Mouse (Mus musculus): Measurements from ENCODE around the gene Ccdc120. TPM values are rescaled to one million over a fixed set of nuclear protein-coding genes. Genes with fewer than 3 reads are reported as not detected.

Ccdc120 gene
- polyA plus RNA-seq, 1 experiment from 2014 or later: 22.8 TPM

DNA sequence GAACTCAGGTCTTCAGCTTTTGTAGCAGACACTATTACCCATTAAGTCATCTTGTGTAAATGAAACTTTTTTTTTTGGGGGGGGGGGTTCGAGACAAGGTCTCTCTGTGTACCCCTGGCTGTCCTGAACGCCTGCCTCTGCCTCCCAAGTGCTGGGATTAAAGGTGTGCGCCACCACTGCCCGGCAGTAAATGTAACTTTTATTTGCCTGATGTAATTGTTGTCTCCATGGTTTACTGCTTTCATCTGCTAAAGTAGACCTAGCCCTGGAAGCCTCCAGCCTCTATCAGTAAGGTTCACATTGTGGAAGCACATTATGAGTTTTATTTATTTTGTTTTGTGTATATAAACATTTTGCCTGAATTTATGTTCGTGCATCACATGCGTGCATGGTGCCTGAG is 54.2 kb downstream of the Ccdc120 start:
- ATAC-seq (ENCODE audit: insufficient number of reproducible peaks, low FRiP score, low TSS enrichment, low read depth) (peak; percentile 26; the same call in 1 of the 2 replicates), DNase-seq (ENCODE audit: low spot score) (no peak)
- Histone ChIP-seq H3K9me3 (ENCODE audit: control insufficient read depth, low read length) (no peaks in the 10 kb centered on the region), H3K27me3 (ENCODE audit: control insufficient read depth, insufficient read depth, low read length) (no peaks in the 10 kb centered on the region), H3K9ac (ENCODE audit: low read length) (no peak overlapping the region), H3K4me3 (ENCODE audit: low read depth, low read length) (no peak overlapping the region), H3K36me3 (ENCODE audit: control insufficient read depth, insufficient read depth, low read length) (no peaks in the 10 kb centered on the region), H3K4me1 (ENCODE audit: control insufficient read depth, insufficient read depth, low read length) (no peaks in the 10 kb centered on the region), H3K4me2 (ENCODE audit: low read depth, severe bottlenecking) (peak overlapping the region; percentile 20; the same call in 1 of the 2 replicates), H3K27ac (replicated peaks; ENCODE audit: low read depth, low read length) (no peak overlapping the region)
- 34% methylated on average over 6 of the region's 6 CpGs for WGBS

DNA sequence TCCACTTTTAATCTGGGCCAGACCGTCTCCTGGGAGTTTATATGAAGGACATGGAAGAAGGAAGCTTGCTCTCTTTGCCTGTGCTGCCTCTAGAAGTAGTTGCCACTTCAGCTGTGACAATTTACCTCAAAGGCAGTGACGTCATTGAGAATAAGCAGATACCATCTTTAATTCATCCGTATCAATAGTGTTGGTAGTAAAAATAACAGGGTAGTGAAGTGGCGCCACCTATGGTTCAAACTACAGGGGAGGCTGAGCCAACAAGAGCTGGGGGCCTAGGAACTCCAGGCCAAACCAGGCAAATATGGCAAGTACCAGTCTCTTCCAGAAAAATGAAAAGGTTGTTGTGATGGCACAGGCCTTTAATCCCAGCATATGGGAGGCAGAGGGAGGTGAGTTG is 57.8 kb downstream of the Ccdc120 start:
- no peaks in the 10 kb centered on the region for H3K27me3 ChIP-seq (ENCODE audit: control insufficient read depth, insufficient read depth, low read length)
- no peak overlapping the region for H3K27ac ChIP-seq (replicated peaks; ENCODE audit: low read depth, low read length)
- H3K4me3 ChIP-seq (ENCODE audit: low read depth, low read length): no peak overlapping the region
- no peak overlapping the region for H3K9ac ChIP-seq (ENCODE audit: low read length)
- ATAC-seq (ENCODE audit: insufficient number of reproducible peaks, low FRiP score, low TSS enrichment, low read depth) (no peak), DNase-seq (ENCODE audit: low spot score) (no peak)
- H3K36me3 ChIP-seq (ENCODE audit: control insufficient read depth, insufficient read depth, low read length): no peaks in the 10 kb centered on the region
- no peaks in the 10 kb centered on the region for H3K4me1 ChIP-seq (ENCODE audit: control insufficient read depth, insufficient read depth, low read length)
- no peak overlapping the region for H3K4me2 ChIP-seq (ENCODE audit: low read depth, severe bottlenecking)
- 36% methylated on average over 4 of the region's 4 CpGs for WGBS
- no peaks in the 10 kb centered on the region for H3K9me3 ChIP-seq (ENCODE audit: control insufficient read depth, low read length)

DNA sequence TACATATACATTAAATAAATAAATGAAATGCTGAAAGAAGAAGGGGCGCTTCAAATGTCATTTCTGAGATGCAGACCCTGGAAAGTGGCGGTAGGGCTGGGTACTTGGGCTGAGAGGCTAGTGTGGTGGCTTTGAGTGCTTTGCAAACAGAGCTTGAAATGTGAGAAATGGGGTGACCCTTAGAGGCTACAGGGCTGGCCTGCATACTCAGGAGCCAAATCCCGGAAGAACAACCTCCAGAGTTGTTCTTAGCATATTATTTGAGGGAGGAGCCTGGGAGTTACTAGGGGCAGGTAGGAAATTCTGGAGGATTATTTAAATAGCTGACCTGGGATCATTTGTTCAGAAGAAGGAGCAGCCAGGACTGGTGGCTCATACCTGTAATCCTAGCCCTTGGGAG is 60.2 kb downstream of the Ccdc120 start:
- H3K9ac ChIP-seq (ENCODE audit: low read length): no peak overlapping the region
- no peaks in the 10 kb centered on the region for H3K27me3 ChIP-seq (ENCODE audit: control insufficient read depth, insufficient read depth, low read length)
- WGBS: 73% methylated on average over 3 of the region's 3 CpGs
- H3K9me3 ChIP-seq (ENCODE audit: control insufficient read depth, low read length): no peaks in the 10 kb centered on the region
- H3K36me3 ChIP-seq (ENCODE audit: control insufficient read depth, insufficient read depth, low read length): no peaks in the 10 kb centered on the region
- H3K4me1 ChIP-seq (ENCODE audit: control insufficient read depth, insufficient read depth, low read length): no peaks in the 10 kb centered on the region
- no peak overlapping the region for H3K4me2 ChIP-seq (ENCODE audit: low read depth, severe bottlenecking)
- ATAC-seq (ENCODE audit: insufficient number of reproducible peaks, low FRiP score, low TSS enrichment, low read depth): no peak
- H3K27ac ChIP-seq (replicated peaks; ENCODE audit: low read depth, low read length): no peak overlapping the region
- no peak for DNase-seq (ENCODE audit: low spot score)
- no peak overlapping the region for H3K4me3 ChIP-seq (ENCODE audit: low read depth, low read length)

DNA sequence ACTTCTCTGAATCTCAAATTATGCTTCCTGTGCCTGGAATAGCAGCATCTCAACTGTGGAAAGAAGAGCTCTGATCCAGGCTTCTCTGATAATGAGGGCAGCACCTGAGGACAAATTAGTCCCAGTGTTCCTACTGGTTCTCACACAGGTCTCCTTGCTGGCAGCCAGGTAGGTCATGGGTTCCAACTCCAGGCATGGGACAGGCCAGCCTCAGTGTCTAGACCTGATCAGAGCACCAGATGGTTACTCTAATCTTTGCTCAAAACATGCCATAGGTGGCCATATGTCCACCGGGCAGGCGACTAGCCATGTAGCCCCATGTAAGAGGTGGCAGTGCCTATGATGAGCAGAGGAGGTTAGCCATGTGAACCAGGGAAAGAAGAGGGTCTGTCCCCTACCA is 62.4 kb downstream of the Ccdc120 start:
- H3K27me3 ChIP-seq (ENCODE audit: control insufficient read depth, insufficient read depth, low read length): no peaks in the 10 kb centered on the region
- H3K4me2 ChIP-seq (ENCODE audit: low read depth, severe bottlenecking): no peak overlapping the region
- H3K4me1 ChIP-seq (ENCODE audit: control insufficient read depth, insufficient read depth, low read length): no peaks in the 10 kb centered on the region
- no peak overlapping the region for H3K27ac ChIP-seq (replicated peaks; ENCODE audit: low read depth, low read length)
- no peak overlapping the region for H3K9ac ChIP-seq (ENCODE audit: low read length)
- 88% methylated on average over 2 of the region's 2 CpGs for WGBS
- no peak overlapping the region for H3K4me3 ChIP-seq (ENCODE audit: low read depth, low read length)
- ATAC-seq (ENCODE audit: insufficient number of reproducible peaks, low FRiP score, low TSS enrichment, low read depth): no peak
- no peaks in the 10 kb centered on the region for H3K36me3 ChIP-seq (ENCODE audit: control insufficient read depth, insufficient read depth, low read length)
- DNase-seq (ENCODE audit: low spot score): no peak
- no peaks in the 10 kb centered on the region for H3K9me3 ChIP-seq (ENCODE audit: control insufficient read depth, low read length)

Other genes with a start within 250 kb of the Ccdc120 start
- 0.05 and 0.06 TPM in 2 replicates for gene Foxp3, start 177.3 kb downstream of the Ccdc120 start, polyA plus RNA-seq (2014; fragmentation: Nextera tagmentation; extraction: Ambion mirVana)
- 0.88 and 1.6 TPM in 2 replicates for gene Ppp1r3f, start 176.6 kb downstream of the Ccdc120 start, polyA plus RNA-seq (2014; fragmentation: Nextera tagmentation; extraction: Ambion mirVana)
- gene Ccdc22, start 145.4 kb downstream of the Ccdc120 start, polyA plus RNA-seq (2014; fragmentation: Nextera tagmentation; extraction: Ambion mirVana): 29.8 and 31.2 TPM in 2 replicates
- gene Cacna1f, start 143.8 kb downstream of the Ccdc120 start, polyA plus RNA-seq (2014; fragmentation: Nextera tagmentation; extraction: Ambion mirVana): not detected in 2 replicates
- 0.56 and 0.61 TPM in 2 replicates for gene Syp, start 112.4 kb downstream of the Ccdc120 start, polyA plus RNA-seq (2014; fragmentation: Nextera tagmentation; extraction: Ambion mirVana)
- gene Prickle3, start 93.6 kb downstream of the Ccdc120 start, polyA plus RNA-seq (2014; fragmentation: Nextera tagmentation; extraction: Ambion mirVana): 5.6 and 6.7 TPM in 2 replicates
- gene Plp2, start 79.5 kb downstream of the Ccdc120 start, polyA plus RNA-seq (2014; fragmentation: Nextera tagmentation; extraction: Ambion mirVana): 78.1 and 81.0 TPM in 2 replicates
- 0.21 TPM in 1 of 2 replicates, not detected in the other for gene Magix, start 69.7 kb downstream of the Ccdc120 start, polyA plus RNA-seq (2014; fragmentation: Nextera tagmentation; extraction: Ambion mirVana)
- 40.9 and 43.4 TPM in 2 replicates for gene Gpkow, start 53.8 kb downstream of the Ccdc120 start, polyA plus RNA-seq (2014; fragmentation: Nextera tagmentation; extraction: Ambion mirVana)
- 16.7 and 20.6 TPM in 2 replicates for gene Wdr45, start 36.6 kb downstream of the Ccdc120 start, polyA plus RNA-seq (2014; fragmentation: Nextera tagmentation; extraction: Ambion mirVana)
- not detected in 2 replicates for gene Gm45208, start 28.7 kb downstream of the Ccdc120 start, polyA plus RNA-seq (2014; fragmentation: Nextera tagmentation; extraction: Ambion mirVana)
- gene Praf2, start 22.5 kb downstream of the Ccdc120 start, polyA plus RNA-seq (2014; fragmentation: Nextera tagmentation; extraction: Ambion mirVana): 85.7 and 99.5 TPM in 2 replicates
- 17.7 and 20.6 TPM in 2 replicates for gene Tfe3, start 11.7 kb upstream of the Ccdc120 start, polyA plus RNA-seq (2014; fragmentation: Nextera tagmentation; extraction: Ambion mirVana)
- gene Gripap1, start 38.9 kb upstream of the Ccdc120 start, polyA plus RNA-seq (2014; fragmentation: Nextera tagmentation; extraction: Ambion mirVana): 34.4 and 41.7 TPM in 2 replicates
- 0.97 and 1.5 TPM in 2 replicates for gene Kcnd1, start 71.4 kb upstream of the Ccdc120 start, polyA plus RNA-seq (2014; fragmentation: Nextera tagmentation; extraction: Ambion mirVana)
- 34.5 and 34.7 TPM in 2 replicates for gene Otud5, start 90.5 kb upstream of the Ccdc120 start, polyA plus RNA-seq (2014; fragmentation: Nextera tagmentation; extraction: Ambion mirVana)
- gene Pim2, start 127.4 kb upstream of the Ccdc120 start, polyA plus RNA-seq (2014; fragmentation: Nextera tagmentation; extraction: Ambion mirVana): 5.2 and 5.4 TPM in 2 replicates
- 9.4 and 11.4 TPM in 2 replicates for gene Slc35a2, start 133.1 kb upstream of the Ccdc120 start, polyA plus RNA-seq (2014; fragmentation: Nextera tagmentation; extraction: Ambion mirVana)
- 137 and 151 TPM in 2 replicates for gene Pqbp1, start 148.4 kb upstream of the Ccdc120 start, polyA plus RNA-seq (2014; fragmentation: Nextera tagmentation; extraction: Ambion mirVana)
- 185 and 195 TPM in 2 replicates for gene Timm17b, start 148.5 kb upstream of the Ccdc120 start, polyA plus RNA-seq (2014; fragmentation: Nextera tagmentation; extraction: Ambion mirVana)
- gene Gm10491, start 156.9 kb upstream of the Ccdc120 start, polyA plus RNA-seq (2014; fragmentation: Nextera tagmentation; extraction: Ambion mirVana): not detected in 2 replicates
- gene Gm10490, start 158.6 kb upstream of the Ccdc120 start, polyA plus RNA-seq (2014; fragmentation: Nextera tagmentation; extraction: Ambion mirVana): not detected in 2 replicates
- 0.20 and 0.25 TPM in 2 replicates for gene Pcsk1n, start 168.9 kb upstream of the Ccdc120 start, polyA plus RNA-seq (2014; fragmentation: Nextera tagmentation; extraction: Ambion mirVana)
- not detected in 2 replicates for gene Eras, start 177.7 kb upstream of the Ccdc120 start, polyA plus RNA-seq (2014; fragmentation: Nextera tagmentation; extraction: Ambion mirVana)
- gene Hdac6, start 197.0 kb upstream of the Ccdc120 start, polyA plus RNA-seq (2014; fragmentation: Nextera tagmentation; extraction: Ambion mirVana): 42.7 and 43.6 TPM in 2 replicates
- 2.7 and 3.4 TPM in 2 replicates for gene Gata1, start 227.2 kb upstream of the Ccdc120 start, polyA plus RNA-seq (2014; fragmentation: Nextera tagmentation; extraction: Ambion mirVana)